Mouse (Mus musculus) v-Abl transformed pro-B cells (cell line): Measurements from ENCODE around the gene Vps35.

Source experiments
- in situ Hi-C, 2 experiments: fragments of 400-800 bp; cut with MboI; formaldehyde crosslinking; loops; one replicate each; pipeline ENCODE4 v1.15.1; 2025; ENCODE audit not compliant: unreplicated experiment in 2 of 2

Vps35 gene

GRCm38 (mm10) chr8:85299434-85300077 is at the start of gene Vps35, which contains the start of gene Orc6:
Vps35 (minus strand) TSS chr8:85299802.
Orc6 (plus strand) TSS chr8:85299632.
- in situ Hi-C loops = loop anchor here (5.0 to 25.0 kb wide), 4 partner anchors 215 to 1588 kb away; partner anchors contain the start of genes Junb (in 1 of the 2), Man2b1 (in 1 of the 2), N4bp1 (in 1 of the 2) and Wdr83 (in 1 of the 2)

- in situ Hi-C loops = no loop called here
These were observed 40.4 kb upstream of the Vps35 start for GRCm38 (mm10) chr8:85339871-85340573.

- in situ Hi-C loops = no loop called here
These were observed 38.1 kb upstream of the Vps35 start for GRCm38 (mm10) chr8:85337681-85338080.

GRCm38 (mm10) chr8:85336211-85336933 is 36.8 kb upstream of the Vps35 start:
- in situ Hi-C loops = no loop called here

GRCm38 (mm10) chr8:85335105-85335504 is 35.5 kb upstream of the Vps35 start:
- in situ Hi-C loops = no loop called here

GRCm38 (mm10) chr8:85329506-85329905 is 29.9 kb upstream of the Vps35 start:
- in situ Hi-C loops = no loop called here

GRCm38 (mm10) chr8:85327036-85327435 is 27.4 kb upstream of the Vps35 start:
- in situ Hi-C loops = no loop called here

- in situ Hi-C loops = no loop called here
These were observed 23.5 kb upstream of the Vps35 start for GRCm38 (mm10) chr8:85323084-85323483.

GRCm38 (mm10) chr8:85321981-85322380 is 22.4 kb upstream of the Vps35 start:
- in situ Hi-C loops = no loop called here

GRCm38 (mm10) chr8:85318534-85318933 is 18.9 kb upstream of the Vps35 start:
- in situ Hi-C loops = loop anchor here (5.0 kb wide), 1 partner anchor 84 kb away; no protein-coding TSS in a partner anchor

- in situ Hi-C loops = no loop called here
These were observed 13.4 kb upstream of the Vps35 start for GRCm38 (mm10) chr8:85313036-85313435.

GRCm38 (mm10) chr8:85311743-85312142 is 12.1 kb upstream of the Vps35 start:
- in situ Hi-C loops = no loop called here

GRCm38 (mm10) chr8:85308564-85308963 is 9.0 kb upstream of the Vps35 start:
- in situ Hi-C loops = loop anchor here in 1 of 2 experiments (10.0 kb wide), 1 partner anchor 334 kb away; the partner anchor contains the start of gene Junb

- in situ Hi-C loops = loop anchor here in 1 of 2 experiments (10.0 kb wide), 1 partner anchor 329 kb away; the partner anchor contains the start of gene Junb
These were observed 3.9 kb upstream of the Vps35 start for GRCm38 (mm10) chr8:85303531-85303930.

GRCm38 (mm10) chr8:85302931-85303330 is 3.3 kb upstream of the Vps35 start:
- in situ Hi-C loops = loop anchor here in 1 of 2 experiments (10.0 kb wide), 1 partner anchor 328 kb away; the partner anchor contains the start of gene Junb

GRCm38 (mm10) chr8:85301941-85302340 is 2.3 kb upstream of the Vps35 start:
- in situ Hi-C loops = loop anchor here in 1 of 2 experiments (10.0 kb wide), 1 partner anchor 327 kb away; the partner anchor contains the start of gene Junb

- in situ Hi-C loops = loop anchor here (5.0 to 25.0 kb wide), 3 partner anchors 214 to 1588 kb away; partner anchors contain the start of genes Man2b1 (in 1 of the 2), N4bp1 (in 1 of the 2), Wdr83 (in 1 of the 2) and Wdr83os (in 1 of the 2)
These were observed 785 bp downstream of the Vps35 start for GRCm38 (mm10) chr8:85298600-85299433.

- in situ Hi-C loops = loop anchor here in 1 of 2 experiments (25.0 kb wide), 1 partner anchor 1600 kb away; the partner anchor contains the start of gene N4bp1
These were observed 12.8 kb downstream of the Vps35 start for GRCm38 (mm10) chr8:85286846-85287245.

- in situ Hi-C loops = no loop called here
These were observed 72.3 kb downstream of the Vps35 start for GRCm38 (mm10) chr8:85227297-85227696.

GRCm38 (mm10) chr8:85225688-85226087 is 73.9 kb downstream of the Vps35 start, which contains the start of gene Olfr371:
Olfr371 (plus strand) TSS chr8:85225988.
- in situ Hi-C loops = no loop called here
